Mouse (Mus musculus) erythroblast, embryonic 14.5 days (primary cell): ENCODE data around the gene Cnga1.

Experiments
- GATA1 ChIP-seq: IDR thresholded peaks from 2 replicates; pipeline ENCODE4 v1.6.1; 2012; ENCODE audit warnings: low read length, inconsistent platforms, mixed read lengths
- TAL1 ChIP-seq: IDR thresholded peaks from 3 replicates; pipeline ENCODE4 v1.6.1; 2012; ENCODE audit warnings: low read length, inconsistent platforms, mixed read lengths

DNA sequence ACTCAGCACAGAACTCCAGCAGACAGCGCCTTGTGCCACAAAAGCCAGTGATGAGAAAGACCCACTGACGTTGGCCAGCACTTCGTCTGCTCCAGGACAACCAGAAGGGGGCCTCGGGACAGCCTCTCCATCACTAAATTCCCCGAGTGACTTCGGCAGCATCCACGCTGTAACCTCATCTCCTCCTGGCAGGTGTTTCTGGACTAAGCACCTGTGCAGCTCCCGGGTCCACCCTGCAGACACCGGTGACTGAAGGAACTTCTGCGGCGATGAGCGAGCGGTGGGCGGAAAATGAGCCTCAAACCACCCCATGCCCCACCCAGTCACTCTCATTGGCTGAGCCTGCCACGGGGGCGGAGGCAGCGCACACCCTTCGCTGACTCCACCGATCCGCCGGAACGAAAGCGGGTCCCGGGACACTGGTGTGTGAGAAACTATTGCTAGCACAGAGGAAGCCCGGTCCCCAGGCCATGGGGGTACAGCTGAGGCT is 3.4 kb upstream of the Cnga1 start, which contains the start of gene Nipal1:
- TF ChIP-seq TAL1 (no peak), GATA1 (no peak)
